Mouse (Mus musculus): ENCODE data around the gene D430042O09Rik. TPM values are rescaled to one million over a fixed set of nuclear protein-coding genes. Genes with fewer than 3 reads are reported as not detected.
A peak's percentile ranks its signal among the peaks of the same experiment; 100 is the strongest.
"Not testable (repeated sequence)": the region's sequence is repeated elsewhere in the genome, so short reads cannot be mapped to it uniquely, and the experiment has no call there.

D430042O09Rik gene
- total and polyA plus RNA-seq, 2 experiments from 2014 or later: 4.6 to 19.8 TPM

GRCm38 (mm10) chr7:125690516-125690915, 17.2 kb upstream of the D430042O09Rik start:
- no peak overlapping the region for H3K27ac ChIP-seq (ENCODE audit: low read depth, low read length)
- H3K27me3 ChIP-seq (ENCODE audit: insufficient read depth, low read length): no peaks in the 10 kb centered on the region
- WGBS: 95% methylated on average over 4 of the region's 4 CpGs
- no peak overlapping the region for H3K4me2 ChIP-seq (ENCODE audit: low read depth)
- no peaks in the 10 kb centered on the region for H3K4me1 ChIP-seq (ENCODE audit: insufficient read depth)
- ATAC-seq: no peak
- no peak overlapping the region for H3K9ac ChIP-seq
- no peaks in the 10 kb centered on the region for H3K9me3 ChIP-seq (ENCODE audit: low read length)
- peaks cover 78% of the 10 kb centered on the region for H3K36me3 ChIP-seq (ENCODE audit: insufficient read depth)
- TF ChIP-seq CTCF (IDR thresholded peaks at IDR 0.05; ENCODE audit: low read depth): no peak
- H3K4me3 ChIP-seq (ENCODE audit: low read depth, low read length): no peak overlapping the region
- no peak for DNase-seq

GRCm38 (mm10) chr7:125694056-125694455, 13.6 kb upstream of the D430042O09Rik start:
- DNase-seq (peak; percentile 22), ATAC-seq (no peak; the same call in 1 of the 2 replicates)
- no peak overlapping the region for H3K4me2 ChIP-seq (ENCODE audit: low read depth)
- H3K4me1 ChIP-seq (ENCODE audit: insufficient read depth): no peaks in the 10 kb centered on the region
- no peak overlapping the region for H3K4me3 ChIP-seq (ENCODE audit: low read depth, low read length)
- H3K9me3 ChIP-seq (ENCODE audit: low read length): no peaks in the 10 kb centered on the region
- H3K27ac ChIP-seq (ENCODE audit: low read depth, low read length): no peak overlapping the region
- TF ChIP-seq CTCF (IDR thresholded peaks at IDR 0.05; ENCODE audit: low read depth): no peak
- no peak overlapping the region for H3K9ac ChIP-seq
- H3K36me3 ChIP-seq (ENCODE audit: insufficient read depth): peaks cover 97% of the 10 kb centered on the region
- 49% methylated on average over 5 of the region's 5 CpGs for WGBS
- no peaks in the 10 kb centered on the region for H3K27me3 ChIP-seq (ENCODE audit: insufficient read depth, low read length)

GRCm38 (mm10) chr7:125702791-125703190, 4.9 kb upstream of the D430042O09Rik start:
- Histone ChIP-seq H3K4me1 (ENCODE audit: insufficient read depth) (peaks cover 19% of the 10 kb centered on the region), H3K9ac (no peak overlapping the region), H3K27me3 (ENCODE audit: insufficient read depth, low read length) (no peaks in the 10 kb centered on the region), H3K27ac (ENCODE audit: low read depth, low read length) (no peak overlapping the region), H3K9me3 (ENCODE audit: low read length) (no peaks in the 10 kb centered on the region), H3K36me3 (ENCODE audit: insufficient read depth) (peaks cover 61% of the 10 kb centered on the region), H3K4me3 (ENCODE audit: low read depth, low read length) (no peak overlapping the region), H3K4me2 (ENCODE audit: low read depth) (no peak overlapping the region)
- no peak for DNase-seq
- 93% methylated on average over 1 of the region's 1 CpGs for WGBS
- no peak for TF ChIP-seq CTCF (IDR thresholded peaks at IDR 0.05; ENCODE audit: low read depth)
- ATAC-seq: no peak

GRCm38 (mm10) chr7:125707186-125707585, 502 bp upstream of the D430042O09Rik start:
- Histone ChIP-seq H3K4me3 (ENCODE audit: low read depth, low read length) (peak overlapping the region; percentile 96), H3K27me3 (ENCODE audit: insufficient read depth, low read length) (no peaks in the 10 kb centered on the region), H3K4me2 (ENCODE audit: low read depth) (peak overlapping the region; percentile 77), H3K36me3 (ENCODE audit: insufficient read depth) (peaks cover 19% of the 10 kb centered on the region), H3K4me1 (ENCODE audit: insufficient read depth) (peaks cover 26% of the 10 kb centered on the region), H3K27ac (ENCODE audit: low read depth, low read length) (peak overlapping the region; percentile 75), H3K9ac (peak overlapping the region; percentile 63), H3K9me3 (ENCODE audit: low read length) (no peaks in the 10 kb centered on the region)
- ATAC-seq: peak; percentile 67
- DNase-seq: peak; percentile 57
- TF ChIP-seq CTCF (IDR thresholded peaks at IDR 0.05; ENCODE audit: low read depth): no peak; the same call in 1 of the 2 replicates
- WGBS: under 1% methylated on average over 24 of the region's 24 CpGs

- WGBS: 2% methylated on average over 15 of the region's 15 CpGs
- H3K27ac ChIP-seq (ENCODE audit: low read depth, low read length): peak overlapping the region; percentile 72
- DNase-seq (no peak), ATAC-seq (peak; percentile 21; the same call in 1 of the 2 replicates)
- H3K36me3 ChIP-seq (ENCODE audit: insufficient read depth): peaks cover 10% of the 10 kb centered on the region
- no peaks in the 10 kb centered on the region for H3K27me3 ChIP-seq (ENCODE audit: insufficient read depth, low read length)
- peak overlapping the region; percentile 96 for H3K4me3 ChIP-seq (ENCODE audit: low read depth, low read length)
- TF ChIP-seq CTCF (IDR thresholded peaks at IDR 0.05; ENCODE audit: low read depth): no peak
- peaks cover 26% of the 10 kb centered on the region for H3K4me1 ChIP-seq (ENCODE audit: insufficient read depth)
- H3K9me3 ChIP-seq (ENCODE audit: low read length): no peaks in the 10 kb centered on the region
- H3K4me2 ChIP-seq (ENCODE audit: low read depth): peak overlapping the region; percentile 77
- H3K9ac ChIP-seq: peak overlapping the region; percentile 80
Observed at GRCm38 (mm10) chr7:125708100-125708499, 412 bp downstream of the D430042O09Rik start.

- 94% methylated on average over 6 of the region's 7 CpGs for WGBS
- H3K4me2 ChIP-seq (ENCODE audit: low read depth); DNase-seq; H3K9me3 ChIP-seq (ENCODE audit: low read length); H3K4me1 ChIP-seq (ENCODE audit: insufficient read depth); H3K27ac ChIP-seq (ENCODE audit: low read depth, low read length); H3K9ac ChIP-seq; H3K4me3 ChIP-seq (ENCODE audit: low read depth, low read length); H3K27me3 ChIP-seq (ENCODE audit: insufficient read depth, low read length); H3K36me3 ChIP-seq (ENCODE audit: insufficient read depth); ATAC-seq: not testable (repeated sequence)
Observed at GRCm38 (mm10) chr7:125713542-125714055, 5.9 kb downstream of the D430042O09Rik start.

GRCm38 (mm10) chr7:125714803-125715202, 7.1 kb downstream of the D430042O09Rik start:
- DNase-seq (no peak), ATAC-seq (no peak)
- Histone ChIP-seq H3K27ac (ENCODE audit: low read depth, low read length) (no peak overlapping the region), H3K4me3 (ENCODE audit: low read depth, low read length) (no peak overlapping the region), H3K9me3 (ENCODE audit: low read length) (no peaks in the 10 kb centered on the region), H3K9ac (no peak overlapping the region), H3K4me1 (ENCODE audit: insufficient read depth) (no peaks in the 10 kb centered on the region), H3K27me3 (ENCODE audit: insufficient read depth, low read length) (no peaks in the 10 kb centered on the region), H3K4me2 (ENCODE audit: low read depth) (no peak overlapping the region), H3K36me3 (ENCODE audit: insufficient read depth) (no peaks in the 10 kb centered on the region)
- TF ChIP-seq CTCF (IDR thresholded peaks at IDR 0.05; ENCODE audit: low read depth): no peak
- 85% methylated on average over 3 of the region's 3 CpGs for WGBS

Measured in forebrain, postnatal 0 days (tissue).